Mouse (Mus musculus): ENCODE measurements around the gene Gimap1.

Gimap1 gene

GRCm38 (mm10) chr6:48739780-48740055 lies 864 bp downstream of the Gimap1 start:
- DNase-seq (ENCODE audit: extremely low read depth, low read depth): no peak

DNA sequence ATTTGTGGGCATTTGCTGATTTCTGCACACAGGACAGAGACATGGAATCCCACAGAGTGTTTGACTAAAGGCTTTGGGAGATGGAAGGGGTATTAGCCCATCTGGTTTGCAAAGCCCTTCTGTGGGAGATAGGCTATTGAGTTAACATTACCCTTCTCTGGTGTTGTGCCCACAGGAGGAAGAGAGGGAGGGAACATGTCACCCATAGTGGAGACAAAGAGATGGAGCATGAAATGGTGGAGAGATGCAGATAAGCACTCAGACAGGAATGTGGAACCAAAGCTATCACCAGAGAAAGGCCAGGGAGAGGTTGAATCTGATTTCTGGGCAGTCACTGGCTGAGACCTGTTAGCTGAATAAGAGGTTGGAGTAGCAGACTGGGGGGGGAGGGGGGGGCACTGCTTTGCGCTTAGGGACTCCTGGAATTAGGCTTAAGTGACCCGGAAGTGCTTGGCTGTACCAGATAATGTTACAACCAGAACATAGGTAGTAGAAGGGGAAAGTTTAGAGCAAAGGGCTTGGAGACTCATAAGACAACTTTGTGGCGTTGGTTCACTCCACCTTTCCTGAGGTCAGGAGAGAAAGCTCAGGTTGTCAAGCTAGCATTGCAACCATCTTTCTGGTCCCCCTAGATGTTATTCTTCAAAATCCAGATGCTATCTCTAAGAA lies 1.8 kb downstream of the Gimap1 start:
- DNase-seq (ENCODE audit: extremely low read depth, low read depth): no peak

DNA sequence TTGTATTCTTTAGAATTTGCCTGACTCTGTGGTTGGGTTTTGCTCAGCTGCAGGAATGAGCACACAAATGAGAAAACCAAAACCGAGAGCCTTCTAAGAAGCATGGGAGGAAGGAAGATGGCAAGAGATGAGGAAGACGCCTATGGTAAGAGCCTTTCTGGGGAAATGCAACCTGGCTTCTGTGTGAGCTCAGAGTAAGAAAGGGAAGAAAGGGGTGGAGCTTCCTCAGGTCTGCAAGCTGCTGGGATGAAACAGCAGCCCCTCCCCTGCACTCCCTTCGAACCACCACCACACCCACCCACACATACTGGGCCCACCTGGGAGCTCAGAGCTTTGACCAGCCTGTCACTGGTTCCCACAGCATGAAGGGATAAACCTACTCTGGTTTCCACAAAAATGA lies 2.4 kb downstream of the Gimap1 start:
- DNase-seq (ENCODE audit: extremely low read depth, low read depth): no peak

DNA sequence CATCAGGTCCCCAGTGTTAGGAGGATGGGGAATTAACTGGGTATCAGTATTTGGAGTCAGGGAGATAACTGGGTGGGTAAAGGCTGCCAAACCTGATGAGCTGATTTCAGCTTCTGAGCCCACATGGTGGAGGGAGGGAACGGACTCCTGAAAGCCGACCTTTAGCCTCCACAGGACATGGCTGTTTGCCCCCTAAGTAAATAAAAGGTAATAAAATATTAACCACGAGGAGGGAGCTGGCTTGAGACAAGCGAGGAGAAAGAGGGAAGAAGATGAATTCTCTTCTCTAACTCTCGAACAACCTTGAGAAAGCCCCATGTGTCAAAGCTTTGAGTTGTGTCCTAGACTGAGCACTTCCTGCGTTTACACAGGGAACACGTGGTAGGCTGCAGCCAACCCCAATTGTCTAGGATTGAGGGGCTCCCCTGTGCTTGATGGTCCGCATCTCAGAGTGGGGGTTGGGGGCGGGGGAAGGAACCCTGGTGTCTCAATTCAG lies 2.9 kb downstream of the Gimap1 start:
- no peak for DNase-seq (ENCODE audit: extremely low read depth, low read depth)

DNA sequence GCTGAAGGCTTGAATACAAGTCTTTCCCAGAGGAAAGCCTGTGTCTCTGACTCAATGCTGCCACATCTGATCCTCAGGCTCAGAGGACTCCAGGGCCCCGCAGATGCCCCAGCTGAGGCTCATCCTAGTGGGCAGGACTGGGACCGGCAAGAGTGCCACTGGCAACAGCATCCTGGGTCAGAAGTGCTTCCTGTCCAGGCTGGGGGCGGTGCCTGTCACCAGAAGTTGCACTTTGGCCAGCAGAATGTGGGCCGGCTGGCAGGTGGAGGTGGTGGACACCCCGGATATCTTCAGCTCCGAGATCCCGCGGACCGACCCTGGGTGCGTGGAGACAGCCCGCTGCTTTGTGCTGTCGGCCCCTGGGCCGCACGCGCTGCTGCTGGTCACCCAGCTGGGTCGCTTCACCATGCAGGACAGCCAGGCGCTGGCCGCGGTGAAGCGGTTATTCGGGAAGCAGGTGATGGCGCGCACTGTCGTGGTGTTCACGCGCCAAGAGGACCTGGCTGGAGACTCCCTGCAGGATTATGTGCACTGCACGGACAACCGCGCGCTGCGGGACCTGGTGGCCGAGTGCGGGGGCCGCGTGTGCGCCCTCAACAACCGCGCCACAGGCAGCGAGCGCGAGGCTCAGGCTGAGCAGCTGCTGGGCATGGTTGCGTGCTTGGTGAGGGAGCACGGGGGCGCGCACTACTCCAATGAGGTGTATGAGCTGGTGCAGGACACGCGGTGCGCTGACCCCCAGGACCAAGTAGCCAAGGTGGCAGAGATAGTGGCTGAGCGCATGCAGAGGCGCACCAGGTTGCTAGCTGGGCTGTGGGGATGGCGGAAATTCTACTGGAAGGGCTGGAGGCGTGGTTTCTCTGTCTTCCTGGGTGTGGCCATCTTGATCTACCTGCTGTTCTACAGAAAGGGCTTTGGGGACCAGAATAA lies 3.8 kb downstream of the Gimap1 start:
- DNase-seq (ENCODE audit: extremely low read depth, low read depth): no peak

- no peak for DNase-seq (ENCODE audit: extremely low read depth, low read depth)
Observed at GRCm38 (mm10) chr6:48745490-48745889, 6.6 kb downstream of the Gimap1 start.

DNA sequence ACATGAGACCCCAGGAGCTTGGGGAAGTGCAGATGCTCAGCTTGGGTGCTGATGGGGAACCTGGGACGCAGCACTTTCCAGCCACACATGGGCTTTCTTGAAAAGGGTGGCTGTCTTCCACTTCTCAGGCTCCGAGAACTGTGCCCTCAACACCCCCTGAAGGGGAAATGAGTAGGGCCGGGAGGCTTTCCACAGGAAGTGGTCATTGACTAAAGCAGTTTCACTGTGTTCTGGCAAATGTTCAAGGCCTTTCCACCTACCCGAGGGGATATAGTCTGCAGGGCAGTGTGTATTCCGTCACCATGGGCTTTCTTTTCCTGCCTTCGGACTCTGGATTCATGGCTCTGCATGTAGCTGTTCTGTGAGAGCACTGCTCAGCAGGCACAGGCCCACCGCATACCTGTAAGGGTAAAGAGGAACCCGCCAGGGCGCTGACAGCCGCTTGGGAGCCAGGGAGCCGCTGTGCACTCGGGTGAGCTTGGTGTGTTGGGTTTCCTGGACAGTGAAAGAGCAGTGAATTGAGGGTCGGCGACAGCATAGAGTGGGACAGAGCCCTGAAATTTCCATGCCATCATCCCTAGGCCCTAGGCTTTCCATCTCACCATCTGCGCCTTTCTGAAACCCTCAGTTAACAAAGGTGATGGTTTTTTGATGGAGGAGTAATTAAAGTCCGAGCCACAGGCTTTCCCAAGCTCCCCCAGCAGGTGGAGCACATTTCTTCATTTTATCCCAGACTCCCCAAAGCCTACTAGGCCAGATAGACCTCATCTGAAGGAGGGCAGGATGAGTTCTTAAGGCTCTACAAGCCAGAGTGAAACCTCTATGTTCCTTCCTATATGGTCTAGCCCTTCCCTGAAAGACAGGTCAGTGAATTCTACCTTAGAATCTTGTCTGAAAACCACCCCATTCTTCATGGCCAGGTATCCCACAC lies 7.4 kb downstream of the Gimap1 start, which contains the start of gene Gimap5:
Gene Gimap5 (plus strand): TSS at position 239 of the 931 bp plus-strand sequence.
- no peak for DNase-seq (ENCODE audit: extremely low read depth, low read depth)

DNA sequence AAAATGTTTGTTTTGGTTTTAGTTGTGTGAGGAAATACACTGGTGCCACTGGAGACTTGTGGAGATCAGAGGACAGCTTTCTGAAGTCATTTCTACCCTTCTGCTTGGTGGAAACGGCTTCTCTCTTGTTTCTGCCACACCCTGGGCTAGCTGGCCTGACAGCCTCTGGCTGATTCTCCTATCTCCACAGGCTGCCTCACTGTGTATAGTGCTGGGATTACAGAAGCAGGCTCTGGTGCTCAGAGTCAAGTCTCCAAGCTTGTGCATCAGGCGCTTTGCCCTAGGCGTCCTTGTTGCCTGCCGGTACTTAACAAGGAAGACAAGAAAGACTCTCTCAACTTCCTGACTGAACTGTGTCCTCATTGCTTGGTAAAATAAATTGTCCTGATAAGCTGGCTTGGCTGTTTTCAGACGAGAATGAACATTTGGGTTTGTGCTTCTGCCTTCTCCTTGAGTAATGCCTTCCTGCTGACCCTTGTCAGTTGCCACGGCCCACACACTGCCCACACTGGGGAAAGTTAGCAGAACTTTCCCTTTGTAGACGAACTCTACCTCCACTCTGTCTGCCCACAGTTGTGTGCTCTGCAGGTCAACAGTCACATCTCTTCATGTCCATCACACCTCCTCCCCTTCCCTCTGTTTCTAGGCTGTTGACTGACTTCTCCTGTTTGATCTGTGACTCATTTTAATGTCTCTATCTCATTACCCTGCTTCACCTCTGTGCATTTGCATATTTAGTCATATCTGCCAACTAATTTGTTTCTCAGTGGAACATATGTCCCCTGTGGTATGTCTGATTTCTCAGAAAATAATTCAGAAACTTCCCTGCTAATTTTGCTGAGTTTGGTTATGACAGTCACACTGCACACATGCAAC lies 8.5 kb downstream of the Gimap1 start:
- no peak for DNase-seq (ENCODE audit: extremely low read depth, low read depth)

DNA sequence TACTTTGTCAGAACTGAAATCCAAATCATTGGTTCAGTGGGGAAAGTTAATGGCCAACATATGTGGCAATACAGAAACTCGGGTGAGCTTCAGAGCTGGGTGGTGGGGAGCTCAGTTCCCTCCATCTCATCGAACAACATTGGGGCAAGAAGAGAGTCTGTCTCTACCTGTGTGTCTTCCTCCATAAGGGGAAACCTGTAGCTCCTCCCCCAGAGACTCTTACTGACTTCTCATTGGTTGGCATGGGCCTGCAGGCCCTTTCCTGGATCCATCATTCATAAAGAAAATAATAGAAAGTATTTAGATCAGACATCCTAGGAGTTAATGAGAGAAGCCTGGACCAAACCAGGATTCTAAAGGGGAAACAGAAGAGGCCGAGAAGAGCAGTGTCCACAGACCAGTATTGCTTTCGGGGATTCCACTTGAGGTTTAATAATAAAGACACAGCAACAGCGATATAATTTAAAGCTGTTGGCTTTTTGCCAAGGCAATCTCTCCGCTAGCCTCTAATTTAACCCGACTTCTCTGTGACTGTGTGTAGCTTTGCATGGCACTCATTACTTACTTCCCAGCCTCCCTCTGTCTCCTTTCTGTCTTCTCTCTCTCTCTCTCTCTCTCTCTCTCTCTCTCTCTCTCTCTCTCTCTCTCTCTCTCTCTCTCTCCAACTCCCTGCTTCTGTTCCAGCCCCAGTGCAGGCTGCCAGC lies 24.9 kb downstream of the Gimap1 start:
- no peak for DNase-seq (ENCODE audit: extremely low read depth, low read depth)

DNA sequence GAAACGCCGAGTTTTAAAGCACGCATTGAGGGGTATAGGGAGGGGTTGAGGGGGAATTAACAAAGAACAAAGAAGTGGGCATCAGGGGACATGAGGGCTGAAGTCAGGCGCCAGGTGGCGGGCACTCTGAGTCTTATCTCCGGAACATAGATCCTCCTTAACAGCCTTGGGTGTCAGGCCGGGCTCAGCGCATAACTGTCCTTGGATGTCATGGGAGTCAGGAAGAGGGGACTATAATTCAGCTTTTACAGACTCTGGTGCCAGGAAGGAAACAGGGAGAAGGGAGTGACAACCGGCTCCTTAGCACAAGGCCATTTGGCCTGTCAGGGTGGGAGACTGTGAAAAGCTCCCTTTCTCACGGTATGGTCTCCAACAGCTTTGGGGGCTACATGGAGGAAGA lies 25.6 kb downstream of the Gimap1 start:
- no peak for DNase-seq (ENCODE audit: extremely low read depth, low read depth)

DNA sequence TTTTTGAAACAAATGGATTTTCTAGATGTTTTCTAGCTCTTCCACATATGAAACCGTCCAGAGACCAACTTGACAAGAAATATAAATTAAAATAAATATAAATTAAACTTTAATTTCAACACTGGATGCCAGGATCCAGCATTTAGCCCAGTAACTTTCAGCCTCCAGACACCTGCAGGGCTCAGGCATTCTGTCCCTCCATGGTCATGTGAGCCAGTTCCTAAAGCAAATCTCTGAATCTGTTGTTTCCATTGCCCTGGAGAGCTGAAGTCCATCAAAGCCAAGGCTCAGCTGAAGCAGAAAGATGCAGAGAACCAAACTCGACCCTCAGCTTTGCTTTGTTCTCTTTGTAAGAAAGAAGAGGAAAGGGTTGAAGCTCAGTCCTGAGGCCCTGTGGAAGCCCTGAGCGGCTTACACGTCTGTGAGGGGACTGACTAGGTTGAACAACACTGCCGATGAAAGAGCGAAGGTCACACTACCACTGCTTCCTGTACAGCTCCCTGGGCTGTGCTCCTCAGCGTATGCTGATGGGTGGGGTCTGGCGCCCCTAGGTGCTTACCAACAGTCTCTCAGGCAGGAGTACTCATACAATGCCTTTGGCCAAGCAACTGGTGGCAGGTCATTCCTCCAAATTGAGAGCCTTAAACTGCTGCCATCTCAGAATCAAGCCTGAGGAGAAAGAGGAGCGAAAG lies 29.5 kb downstream of the Gimap1 start:
- no peak for DNase-seq (ENCODE audit: extremely low read depth, low read depth)

DNA sequence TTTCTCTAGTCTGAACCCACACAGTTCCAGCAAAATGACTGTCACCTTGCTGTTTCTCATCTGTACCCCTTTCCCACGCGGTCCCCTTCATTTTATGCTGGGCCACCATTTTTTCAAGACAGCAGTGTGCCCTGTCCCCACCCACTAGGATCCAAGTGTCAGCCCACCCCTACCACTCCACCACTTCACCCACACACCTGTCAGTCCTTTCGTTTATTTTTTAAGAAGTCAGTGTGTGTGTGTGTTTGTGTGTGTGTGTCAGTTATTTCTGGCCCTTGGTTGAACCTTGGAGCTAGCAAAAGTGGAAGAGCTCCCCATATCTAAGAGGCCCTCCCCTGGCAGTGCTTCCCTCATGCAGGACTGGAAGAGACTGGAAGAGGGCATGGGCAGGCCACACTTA lies 30.1 kb downstream of the Gimap1 start:
- DNase-seq (ENCODE audit: extremely low read depth, low read depth): no peak

DNA sequence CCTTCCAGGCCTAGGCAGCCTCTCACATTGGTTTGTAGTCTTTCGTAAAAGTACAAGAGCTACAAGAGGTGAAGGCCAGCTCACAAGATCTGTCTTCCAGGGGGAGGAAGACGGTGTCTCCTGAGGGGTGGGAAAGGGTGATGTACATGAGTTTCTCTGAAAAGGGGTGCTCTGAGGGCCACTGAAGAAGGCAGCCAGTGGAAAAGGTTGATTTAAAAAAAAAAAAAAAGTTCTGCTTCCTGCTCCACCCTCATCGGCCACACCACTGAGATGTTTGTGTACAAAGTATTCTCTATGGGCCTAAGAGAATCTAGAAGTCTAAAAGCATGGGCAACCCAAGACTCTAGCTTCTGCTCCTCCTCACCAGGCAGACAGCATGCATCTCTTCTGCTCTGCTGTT lies 31.8 kb downstream of the Gimap1 start, which contains the start of gene Gimap3:
Gene Gimap3 (minus strand): TSS at position 156 of the 400 bp plus-strand sequence.
- DNase-seq (ENCODE audit: extremely low read depth, low read depth): no peak

- DNase-seq (ENCODE audit: extremely low read depth, low read depth): peak; percentile 38
Observed at GRCm38 (mm10) chr6:48772030-48772429, 33.2 kb downstream of the Gimap1 start.

GRCm38 (mm10) chr6:48784406-48784805 lies 45.6 kb downstream of the Gimap1 start:
- no peak for DNase-seq (ENCODE audit: extremely low read depth, low read depth)

- DNase-seq (ENCODE audit: extremely low read depth, low read depth): no peak
Observed at GRCm38 (mm10) chr6:48785189-48785588, 46.3 kb downstream of the Gimap1 start.

- DNase-seq (ENCODE audit: extremely low read depth, low read depth): no peak
Observed at GRCm38 (mm10) chr6:48785601-48786000, 46.7 kb downstream of the Gimap1 start.

DNA sequence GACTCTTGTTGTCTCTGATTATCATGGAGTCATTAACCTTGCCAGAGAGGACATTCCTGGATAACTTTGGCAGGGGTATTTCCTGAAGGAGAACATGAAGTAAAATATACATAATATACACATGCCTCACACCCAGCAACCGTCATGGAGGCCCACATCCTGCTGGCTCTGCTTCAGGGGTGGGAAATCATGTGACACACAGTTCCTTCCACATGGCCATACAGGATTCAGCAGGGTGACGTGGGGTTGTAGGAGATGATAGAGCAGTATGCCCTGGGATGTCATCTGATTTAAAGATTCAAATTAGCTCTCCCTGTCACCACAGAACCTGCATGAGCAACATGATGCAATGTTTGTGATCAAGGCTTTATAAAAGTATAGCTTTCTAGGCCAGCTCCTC lies 49.0 kb downstream of the Gimap1 start:
- DNase-seq (ENCODE audit: extremely low read depth, low read depth): no peak
